Mouse (Mus musculus): ENCODE results near the gene Nat10. TPM values are rescaled to one million over a fixed set of nuclear protein-coding genes. Genes with fewer than 3 reads are reported as not detected.

The Nat10 gene
- polyA plus RNA-seq (2015; fragmentation: Nextera tagmentation; extraction: Ambion mirVana): 17.3 and 19.0 TPM in 2 replicates

- WGBS: under 1% methylated on average over 47 of the region's 47 CpGs
- H3K9me3 ChIP-seq: no peaks in the 10 kb centered on the region
- H3K27ac ChIP-seq (replicated peaks): peak within 1 kb of the TSS; percentile 69
- no peaks in the 10 kb centered on the region for H3K27me3 ChIP-seq
- H3K36me3 ChIP-seq: peaks cover 16% of the 10 kb centered on the region
- peak; percentile 97 for ATAC-seq (ENCODE audit: low read depth)
- peak within 1 kb of the TSS; percentile 65 for H3K4me3 ChIP-seq
- H3K4me2 ChIP-seq: peak within 1 kb of the TSS; percentile 92
- H3K9ac ChIP-seq: peak within 1 kb of the TSS; percentile 74
- H3K4me1 ChIP-seq (replicated peaks): peaks cover 28% of the 10 kb centered on the region
Measured at GRCm38 (mm10) chr2:103760906-103761716, at the start of gene Nat10. TSS of gene Nat10 (minus strand) at chr2:103761270.

GRCm38 (mm10) chr2:103810412-103810811 lies 49.3 kb upstream of the Nat10 start:
- no peaks in the 10 kb centered on the region for H3K9me3 ChIP-seq
- no peak overlapping the region for H3K4me3 ChIP-seq
- H3K36me3 ChIP-seq: no peaks in the 10 kb centered on the region
- no peaks in the 10 kb centered on the region for H3K4me1 ChIP-seq (replicated peaks)
- H3K27ac ChIP-seq (replicated peaks): no peak overlapping the region
- ATAC-seq (ENCODE audit: low read depth): no peak
- WGBS: 89% methylated on average over 6 of the region's 6 CpGs
- no peak overlapping the region for H3K4me2 ChIP-seq
- no peak overlapping the region for H3K9ac ChIP-seq
- H3K27me3 ChIP-seq: no peaks in the 10 kb centered on the region

- no peak overlapping the region for H3K4me3 ChIP-seq
- H3K9ac ChIP-seq: no peak overlapping the region
- ATAC-seq (ENCODE audit: low read depth): no peak
- H3K4me1 ChIP-seq (replicated peaks): no peaks in the 10 kb centered on the region
- no peaks in the 10 kb centered on the region for H3K27me3 ChIP-seq
- no peak overlapping the region for H3K27ac ChIP-seq (replicated peaks)
- no peak overlapping the region for H3K4me2 ChIP-seq
- H3K36me3 ChIP-seq: no peaks in the 10 kb centered on the region
- no peaks in the 10 kb centered on the region for H3K9me3 ChIP-seq
Measured at GRCm38 (mm10) chr2:103808466-103808865, 47.4 kb upstream of the Nat10 start.

GRCm38 (mm10) chr2:103803770-103804530 lies 42.9 kb upstream of the Nat10 start:
- H3K9ac ChIP-seq: no peak overlapping the region
- H3K4me2 ChIP-seq: no peak overlapping the region
- ATAC-seq (ENCODE audit: low read depth): no peak
- H3K4me3 ChIP-seq: no peak overlapping the region
- H3K27ac ChIP-seq (replicated peaks): no peak overlapping the region
- H3K4me1 ChIP-seq (replicated peaks): no peaks in the 10 kb centered on the region
- H3K27me3 ChIP-seq: no peaks in the 10 kb centered on the region
- no peaks in the 10 kb centered on the region for H3K9me3 ChIP-seq
- WGBS: 87% methylated on average over 5 of the region's 5 CpGs
- H3K36me3 ChIP-seq: no peaks in the 10 kb centered on the region

- ATAC-seq (ENCODE audit: low read depth): no peak
- Histone ChIP-seq H3K27me3 (no peaks in the 10 kb centered on the region), H3K9me3 (no peaks in the 10 kb centered on the region), H3K4me3 (no peak overlapping the region), H3K4me1 (replicated peaks) (peaks cover 9% of the 10 kb centered on the region), H3K4me2 (no peak overlapping the region), H3K27ac (replicated peaks) (no peak overlapping the region), H3K9ac (no peak overlapping the region), H3K36me3 (no peaks in the 10 kb centered on the region)
- WGBS: 93% methylated on average over 1 of the region's 1 CpGs
Measured at GRCm38 (mm10) chr2:103802422-103802821, 41.4 kb upstream of the Nat10 start.

GRCm38 (mm10) chr2:103797491-103798009 lies 36.5 kb upstream of the Nat10 start, which contains the start of gene Caprin1:
TSS of gene Caprin1 (minus strand) at chr2:103797649.
- H3K4me3 ChIP-seq: peak within 1 kb of the TSS; percentile 79
- no peaks in the 10 kb centered on the region for H3K9me3 ChIP-seq
- no peaks in the 10 kb centered on the region for H3K27me3 ChIP-seq
- peaks cover 13% of the 10 kb centered on the region for H3K36me3 ChIP-seq
- under 1% methylated on average over 33 of the region's 33 CpGs for WGBS
- peak; percentile 95 for ATAC-seq (ENCODE audit: low read depth)
- H3K4me2 ChIP-seq: peak within 1 kb of the TSS; percentile 64
- H3K9ac ChIP-seq: peak within 1 kb of the TSS; percentile 96
- H3K27ac ChIP-seq (replicated peaks): peak within 1 kb of the TSS; percentile 100
- H3K4me1 ChIP-seq (replicated peaks): peaks cover 32% of the 10 kb centered on the region

- no peaks in the 10 kb centered on the region for H3K9me3 ChIP-seq
- H3K36me3 ChIP-seq: peaks cover 18% of the 10 kb centered on the region
- H3K27ac ChIP-seq (replicated peaks): peak overlapping the region; percentile 100
- peak overlapping the region; percentile 79 for H3K4me3 ChIP-seq
- H3K4me2 ChIP-seq: peak overlapping the region; percentile 64
- under 1% methylated on average over 62 of the region's 72 CpGs for WGBS
- ATAC-seq (ENCODE audit: low read depth): peak; percentile 75
- H3K9ac ChIP-seq: peak overlapping the region; percentile 96
- no peaks in the 10 kb centered on the region for H3K27me3 ChIP-seq
- H3K4me1 ChIP-seq (replicated peaks): peaks cover 38% of the 10 kb centered on the region
Measured at GRCm38 (mm10) chr2:103796861-103797466, 35.9 kb upstream of the Nat10 start.

- ATAC-seq (ENCODE audit: low read depth): peak; percentile 64
- peaks cover 20% of the 10 kb centered on the region for H3K36me3 ChIP-seq
- H3K27me3 ChIP-seq: no peaks in the 10 kb centered on the region
- under 1% methylated on average over 42 of the region's 42 CpGs for WGBS
- H3K9me3 ChIP-seq: no peaks in the 10 kb centered on the region
- peak overlapping the region; percentile 100 for H3K27ac ChIP-seq (replicated peaks)
- peak overlapping the region; percentile 64 for H3K4me2 ChIP-seq
- peak overlapping the region; percentile 79 for H3K4me3 ChIP-seq
- peaks cover 41% of the 10 kb centered on the region for H3K4me1 ChIP-seq (replicated peaks)
- H3K9ac ChIP-seq: peak overlapping the region; percentile 96
Measured at GRCm38 (mm10) chr2:103796211-103796860, 35.3 kb upstream of the Nat10 start.

- Histone ChIP-seq H3K27me3 (no peaks in the 10 kb centered on the region), H3K4me3 (peak overlapping the region; percentile 79), H3K4me2 (peak overlapping the region; percentile 64), H3K9ac (peak overlapping the region; percentile 96), H3K9me3 (no peaks in the 10 kb centered on the region), H3K27ac (replicated peaks) (peak overlapping the region; percentile 100), H3K36me3 (peaks cover 23% of the 10 kb centered on the region), H3K4me1 (replicated peaks) (peaks cover 46% of the 10 kb centered on the region)
- ATAC-seq (ENCODE audit: low read depth): peak; percentile 65
- WGBS: 0% methylated on average over 11 of the region's 11 CpGs
Measured at GRCm38 (mm10) chr2:103795843-103796210, 34.8 kb upstream of the Nat10 start.

GRCm38 (mm10) chr2:103792009-103792408 lies 30.9 kb upstream of the Nat10 start:
- Histone ChIP-seq H3K9ac (no peak overlapping the region), H3K27ac (replicated peaks) (no peak overlapping the region), H3K9me3 (no peaks in the 10 kb centered on the region), H3K36me3 (peaks cover 28% of the 10 kb centered on the region), H3K4me3 (no peak overlapping the region), H3K27me3 (no peaks in the 10 kb centered on the region), H3K4me1 (replicated peaks) (peaks cover 59% of the 10 kb centered on the region), H3K4me2 (peak overlapping the region; percentile 13; the same call in 1 of the 2 replicates)
- 98% methylated on average over 1 of the region's 1 CpGs for WGBS
- no peak for ATAC-seq (ENCODE audit: low read depth)

GRCm38 (mm10) chr2:103785735-103786134 lies 24.7 kb upstream of the Nat10 start:
- Histone ChIP-seq H3K36me3 (peaks cover 21% of the 10 kb centered on the region), H3K27ac (replicated peaks) (no peak overlapping the region), H3K4me3 (no peak overlapping the region), H3K9me3 (no peaks in the 10 kb centered on the region), H3K27me3 (no peaks in the 10 kb centered on the region), H3K4me2 (no peak overlapping the region), H3K9ac (no peak overlapping the region), H3K4me1 (replicated peaks) (peaks cover 24% of the 10 kb centered on the region)
- WGBS: 96% methylated on average over 1 of the region's 1 CpGs
- ATAC-seq (ENCODE audit: low read depth): no peak
